10 mouse cellular contexts compared by ENCODE assay signal in genomic region chr1:112379651-112380264, GRCm38 (mm10).
DNase-seq lines count a peak whose midpoint lies in the region; ATAC-seq and TF ChIP-seq lines count a peak whose summit lies in the region.
"Had no signal": no experiment of that assay in that cellular context is flagged by ENCODE, and none has a peak within 500 bp of the region (broad histone marks: within the 10 kb centered on the region; RNA-seq: fewer than 3 reads in every experiment).

No protein-coding gene starts in this region.

- in situ Hi-C loops in ES-E14 (cut with MboI; ENCODE audit: low sequenced_read_pairs in 2 of 2, unreplicated experiment in 2 of 2), result loop anchor here in 1 of 2 experiments (10.0 kb wide), 2 partner anchors 525 to 715 kb away; no protein-coding TSS in a partner anchor

- no peaks in the 10 kb centered on the region for H3K27me3 ChIP-seq in embryonic facial prominence, embryonic 15.5 days
- H3K27me3 ChIP-seq in limb, embryonic 14.5 days (ENCODE audit: control insufficient read depth, insufficient read depth, low read length), result no peaks in the 10 kb centered on the region
- H3K27me3 ChIP-seq in stomach, embryonic 15.5 days (replicated peaks), result no peaks in the 10 kb centered on the region
- H3K27me3 ChIP-seq: CH12.LX; heart, embryonic 13.5 days had no signal

- no peak overlapping the region for H3K4me3 ChIP-seq in ES-E14 (ENCODE audit: insufficient read depth in 1 of 2, low read depth in 1 of 2, low read length in 2 of 2, poor library complexity in 1 of 2, severe bottlenecking in 1 of 2)
- H3K4me3 ChIP-seq in embryonic facial prominence, embryonic 15.5 days (replicated peaks), result no peak overlapping the region
- no peak overlapping the region for H3K4me3 ChIP-seq in limb, embryonic 14.5 days (replicated peaks; ENCODE audit: low read length)
- H3K4me3 ChIP-seq in stomach, embryonic 15.5 days (replicated peaks), result no peak overlapping the region
- H3K4me3 ChIP-seq: heart, embryonic 13.5 days had no signal

- no peak overlapping the region for H3K27ac ChIP-seq in ES-E14 (ENCODE audit: insufficient read depth, low read depth, low read length, poor library complexity, severe bottlenecking)
- no peak overlapping the region for H3K27ac ChIP-seq in embryonic facial prominence, embryonic 15.5 days (replicated peaks)
- no peak overlapping the region for H3K27ac ChIP-seq in limb, embryonic 14.5 days (replicated peaks; ENCODE audit: low read depth, low read length)
- no peak overlapping the region for H3K27ac ChIP-seq in stomach, embryonic 15.5 days
- H3K27ac ChIP-seq: heart, embryonic 13.5 days had no signal

- H3K4me1 ChIP-seq in ES-E14 (ENCODE audit: control insufficient read depth in 2 of 2, insufficient read depth in 2 of 2, low read length in 2 of 2, poor library complexity in 1 of 2), result no peaks in the 10 kb centered on the region
- no peaks in the 10 kb centered on the region for H3K4me1 ChIP-seq in embryonic facial prominence, embryonic 15.5 days
- no peaks in the 10 kb centered on the region for H3K4me1 ChIP-seq in limb, embryonic 14.5 days (ENCODE audit: control insufficient read depth, insufficient read depth, low read length)
- no peaks in the 10 kb centered on the region for H3K4me1 ChIP-seq in stomach, embryonic 15.5 days
- H3K4me1 ChIP-seq: heart, embryonic 13.5 days had no signal

- no peak overlapping the region for H3K9ac ChIP-seq in ES-E14 (ENCODE audit: insufficient read depth, low read depth, low read length, poor library complexity, severe bottlenecking)
- no peak overlapping the region for H3K9ac ChIP-seq in embryonic facial prominence, embryonic 15.5 days
- H3K9ac ChIP-seq in limb, embryonic 14.5 days (ENCODE audit: low read depth, low read length, severe bottlenecking), result no peak overlapping the region
- H3K9ac ChIP-seq in stomach, embryonic 15.5 days, result no peak overlapping the region
- H3K9ac ChIP-seq: heart, embryonic 13.5 days had no signal

- 0 out of 2 replicates have a peak, but pooled peaks have one; percentile 24 for ATAC-seq in embryonic facial prominence, embryonic 15.5 days (ENCODE audit: insufficient number of reproducible peaks, low FRiP score, low TSS enrichment, low read depth)
- peak; percentile 76; the same call in 1 of the 2 replicates for ATAC-seq in limb, embryonic 14.5 days (ENCODE audit: low FRiP score, low read depth)
- ATAC-seq in stomach, embryonic 15.5 days (ENCODE audit: insufficient read depth, low FRiP score, low read depth), result peak; percentile 54

- no peak overlapping the region for H3K4me2 ChIP-seq in embryonic facial prominence, embryonic 15.5 days (replicated peaks)
- no peak overlapping the region for H3K4me2 ChIP-seq in limb, embryonic 14.5 days (replicated peaks; ENCODE audit: low read depth, low read length, severe bottlenecking)
- no peak overlapping the region for H3K4me2 ChIP-seq in stomach, embryonic 15.5 days
- H3K4me2 ChIP-seq: heart, embryonic 13.5 days had no signal

- TF ChIP-seq POLR2A in limb, embryonic 14.5 days (IDR thresholded peaks at IDR 0.05; ENCODE audit: borderline replicate concordance, extremely low read depth, insufficient read depth, insufficient read length), result no peak

- 8% methylated on average over 2 of the region's 2 CpGs for WGBS in embryonic facial prominence, embryonic 15.5 days
- WGBS in limb, embryonic 14.5 days, result 18% methylated on average over 2 of the region's 2 CpGs
- 21% methylated on average over 2 of the region's 2 CpGs for WGBS in stomach, embryonic 15.5 days

- no peaks in the 10 kb centered on the region for H3K9me3 ChIP-seq in ES-E14 (ENCODE audit: control insufficient read depth, insufficient read depth, low read depth, low read length)
- no peaks in the 10 kb centered on the region for H3K9me3 ChIP-seq in embryonic facial prominence, embryonic 15.5 days (replicated peaks)
- H3K9me3 ChIP-seq in limb, embryonic 14.5 days (ENCODE audit: control insufficient read depth, low read length), result no peaks in the 10 kb centered on the region
- H3K9me3 ChIP-seq in stomach, embryonic 15.5 days, result no peaks in the 10 kb centered on the region
- H3K9me3 ChIP-seq: heart, embryonic 13.5 days had no signal

- no peaks in the 10 kb centered on the region for H3K36me3 ChIP-seq in ES-E14 (ENCODE audit: control insufficient read depth, insufficient read depth, low read length, poor library complexity, severe bottlenecking)
- H3K36me3 ChIP-seq in embryonic facial prominence, embryonic 15.5 days, result no peaks in the 10 kb centered on the region
- no peaks in the 10 kb centered on the region for H3K36me3 ChIP-seq in limb, embryonic 14.5 days (ENCODE audit: control insufficient read depth, insufficient read depth, low read length)
- H3K36me3 ChIP-seq in stomach, embryonic 15.5 days, result no peaks in the 10 kb centered on the region
- H3K36me3 ChIP-seq: heart, embryonic 13.5 days had no signal

- DNase-seq in cerebellum, adult 9-10 months, result peak; percentile 12
- DNase-seq in cerebellum, postnatal 36 days, result no peak
- peak; percentile 49 for DNase-seq in ES-E14 (ENCODE audit: low read depth, low spot score)
- peak; percentile 64 for DNase-seq in kidney, adult 9 months
- DNase-seq in limb, embryonic 14.5 days (ENCODE audit: low spot score), result peak; percentile 78
- no peak for DNase-seq in heart, adult 18-20 months

TF ChIP-seq in ES-E14, 5 proteins besides CTCF, POLR2A, EP300 and RAD21:
- TF ChIP-seq HCFC1 (IDR thresholded peaks at IDR 0.05; ENCODE audit: borderline replicate concordance, insufficient read depth, low read length), result no peak
- TF ChIP-seq ZC3H11A (IDR thresholded peaks at IDR 0.05; ENCODE audit: borderline replicate concordance, low read depth, low read length), result peak; percentile 83

Comparison
In these comparisons a context has a peak if more than half of its experiments do, and no peak if none do; other contexts are left out.
1. DNase-seq: peak in cerebellum, adult 9-10 months (single experiment), ES-E14 (single experiment), kidney, adult 9 months (single experiment) and limb, embryonic 14.5 days (single experiment); none in cerebellum, postnatal 36 days (0 of 2) and heart, adult 18-20 months (0 of 2).
2. ATAC-seq: peak in every context shown above with its lines; median percentile 76 in limb, embryonic 14.5 days; 54 in stomach, embryonic 15.5 days; 24 in embryonic facial prominence, embryonic 15.5 days.